Mouse (Mus musculus): ENCODE results near the gene Ano10.

- no peak for TF ChIP-seq CTCF (IDR thresholded peaks at IDR 0.05; ENCODE audit: low read depth, low read length)
- TF ChIP-seq POLR2A (IDR thresholded peaks at IDR 0.05; ENCODE audit: insufficient read depth, low read length) = no peak
- TF ChIP-seq EP300 (IDR thresholded peaks at IDR 0.05; ENCODE audit: insufficient read depth, low read depth, low read length) = no peak
Measured at GRCm38 (mm10) chr9:122193823-122194222, 100.4 kb downstream of the Ano10 start.
